Mouse (Mus musculus): ENCODE measurements at regions not wholly inside any gene's neighbourhood (a gene's known extent, or its start where the extent isn't known, plus 50 kb on each side); places are given as distances from the start of the nearest gene placed in this dataset.

- DNase-seq (ENCODE audit: low read depth), result no peak
These were observed 402.1 kb upstream of the Tmpo start for GRCm38 (mm10) chr10:91583204-91583603.

DNA sequence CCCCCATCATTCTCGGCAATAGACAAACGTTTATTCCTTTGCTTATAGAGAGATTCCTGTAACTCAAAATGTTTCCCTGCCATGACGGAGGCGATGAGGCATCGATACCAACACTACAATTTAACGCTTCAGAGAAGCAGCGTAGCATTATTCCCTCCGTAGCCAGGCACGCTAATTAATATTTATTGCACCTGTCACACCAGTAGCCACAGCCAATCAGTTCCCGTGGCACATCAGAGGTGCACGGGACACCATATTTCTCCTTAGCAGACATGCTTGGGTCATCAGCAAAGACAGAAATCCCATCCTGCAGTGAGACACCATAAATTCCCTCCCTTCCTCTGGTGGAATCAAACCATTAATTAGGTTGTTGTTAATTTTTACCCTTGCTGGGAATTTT lies 399.8 kb upstream of the Tmpo start:
- no peak for DNase-seq (ENCODE audit: low read depth)

- DNase-seq (ENCODE audit: low read depth), result no peak
These were observed 394.4 kb upstream of the Tmpo start for GRCm38 (mm10) chr10:91575323-91576064.

DNA sequence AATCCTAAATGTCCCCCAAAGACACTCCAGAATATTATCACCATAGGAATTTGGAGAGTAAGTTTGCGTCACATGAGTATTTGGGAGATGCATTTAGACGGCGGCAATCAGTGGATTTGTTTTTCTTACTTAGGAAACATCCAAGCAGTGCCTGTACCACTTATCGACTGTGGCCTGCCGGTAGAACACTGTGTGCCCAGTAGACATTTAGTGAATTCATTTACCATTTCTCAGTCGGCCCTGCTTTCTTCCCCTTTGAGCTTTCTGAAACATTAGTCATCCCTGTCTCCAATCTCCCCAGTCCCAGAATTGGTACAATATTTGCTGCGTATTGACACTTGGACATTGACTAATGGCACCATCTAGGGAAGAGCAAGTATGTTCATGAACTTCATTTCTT lies 391.7 kb upstream of the Tmpo start:
- no peak for DNase-seq (ENCODE audit: low read depth)

DNA sequence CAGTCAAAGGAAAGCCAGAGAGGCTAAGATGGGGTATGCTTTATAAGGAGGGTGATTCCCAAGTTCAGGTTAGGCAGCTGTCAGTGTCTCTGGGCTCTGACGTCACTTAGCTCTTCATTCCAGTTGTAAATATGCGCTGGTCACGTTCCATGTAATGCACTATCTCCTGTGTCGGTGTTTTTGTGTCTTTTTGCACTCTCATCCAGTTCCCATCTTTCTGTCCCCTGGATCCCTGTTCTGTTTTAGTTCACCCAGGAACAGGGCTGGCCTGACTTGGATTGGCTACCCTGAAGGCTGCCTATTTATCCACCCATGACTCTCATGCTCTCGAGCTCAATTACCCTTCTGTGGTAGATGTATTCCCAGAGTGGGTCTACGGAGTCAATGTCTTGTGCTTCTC lies 387.9 kb upstream of the Tmpo start:
- DNase-seq (ENCODE audit: low read depth), result no peak

- DNase-seq (ENCODE audit: low read depth), result no peak
These were observed 385.1 kb upstream of the Tmpo start for GRCm38 (mm10) chr10:91566116-91566774.

GRCm38 (mm10) chr10:91559307-91559706 lies 378.2 kb upstream of the Tmpo start:
- no peak for DNase-seq (ENCODE audit: low read depth)

DNA sequence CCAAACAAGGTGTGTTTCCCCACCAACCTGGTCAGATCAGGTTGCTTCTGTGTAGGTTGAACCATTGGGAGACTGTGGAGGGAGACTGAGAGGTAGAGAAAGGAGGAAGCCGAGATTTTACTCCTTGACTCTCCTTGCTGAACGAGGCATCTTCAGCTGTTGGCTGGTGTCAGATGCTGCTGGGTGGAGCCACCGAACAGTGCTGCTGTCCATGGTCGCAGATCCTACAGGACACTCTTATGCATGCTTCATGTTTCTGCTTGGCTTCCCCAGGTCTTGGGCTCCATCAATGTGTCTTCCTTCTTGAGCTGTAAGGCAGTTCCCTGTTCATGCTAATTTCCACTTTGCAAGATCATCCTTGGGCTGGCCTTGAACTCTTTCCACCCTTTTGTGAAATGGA lies 367.0 kb upstream of the Tmpo start:
- no peak for DNase-seq (ENCODE audit: low read depth)

- peak; percentile 56 for DNase-seq (ENCODE audit: low read depth)
These were observed 365.0 kb upstream of the Tmpo start for GRCm38 (mm10) chr10:91546140-91546539.

DNA sequence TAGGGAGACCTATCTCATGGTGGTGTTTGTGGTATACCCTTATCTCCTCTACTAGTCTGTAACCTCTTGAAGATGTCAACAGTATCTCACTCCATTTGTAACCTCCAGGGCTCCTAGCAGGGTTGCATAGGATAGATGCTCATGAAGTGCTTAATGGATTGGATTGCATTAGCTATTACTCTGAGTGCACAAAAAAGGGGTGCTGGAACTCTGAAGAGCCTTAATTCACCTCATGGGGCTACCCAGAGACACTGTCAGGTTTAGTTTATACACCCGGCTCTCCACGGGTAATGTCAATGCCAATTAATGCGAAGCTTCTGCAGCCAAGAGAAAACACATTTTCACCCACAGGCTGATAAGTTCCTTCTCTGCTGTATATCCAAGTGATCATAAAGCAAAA lies 364.3 kb upstream of the Tmpo start:
- no peak for DNase-seq (ENCODE audit: low read depth)

DNA sequence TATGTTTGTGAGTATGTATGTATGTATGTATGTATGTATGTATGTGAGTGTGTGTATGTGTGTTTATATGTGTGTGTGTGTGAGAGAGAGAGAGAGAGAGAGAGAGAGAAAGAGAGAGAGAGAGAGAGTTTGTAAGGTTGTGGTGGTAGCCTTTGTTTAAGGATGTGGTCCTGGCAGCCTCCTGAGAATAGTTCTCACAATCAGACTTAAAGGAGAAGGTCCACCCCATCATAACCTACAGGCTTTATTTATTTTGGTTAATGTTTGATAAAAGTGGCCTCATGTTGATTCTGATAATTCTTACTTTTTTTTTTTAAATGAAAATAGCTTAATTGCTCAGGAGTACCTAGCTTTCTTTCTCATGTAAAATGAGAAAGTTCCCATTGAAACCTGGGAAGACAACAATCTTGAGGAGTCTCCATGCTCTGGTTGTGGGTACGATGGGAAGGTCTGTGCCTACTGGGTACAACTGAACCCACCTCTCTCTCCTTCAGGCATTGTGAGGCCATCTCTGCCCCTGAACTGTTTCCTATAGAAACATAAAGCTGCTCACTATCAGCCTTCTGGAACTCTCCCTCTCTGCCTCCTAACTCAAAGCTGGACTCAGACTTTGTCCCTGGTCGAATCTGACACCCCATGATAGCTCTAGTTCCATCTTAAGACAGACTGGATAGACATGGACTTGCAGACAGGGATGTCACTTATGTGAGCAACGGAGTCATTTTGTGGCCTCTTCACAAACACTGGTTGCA lies 362.2 kb upstream of the Tmpo start:
- DNase-seq (ENCODE audit: low read depth), result no peak

GRCm38 (mm10) chr10:91542201-91542604 lies 361.1 kb upstream of the Tmpo start:
- no peak for DNase-seq (ENCODE audit: low read depth)

- no peak for DNase-seq (ENCODE audit: low read depth)
These were observed 356.1 kb upstream of the Tmpo start for GRCm38 (mm10) chr10:91537241-91537640.

DNA sequence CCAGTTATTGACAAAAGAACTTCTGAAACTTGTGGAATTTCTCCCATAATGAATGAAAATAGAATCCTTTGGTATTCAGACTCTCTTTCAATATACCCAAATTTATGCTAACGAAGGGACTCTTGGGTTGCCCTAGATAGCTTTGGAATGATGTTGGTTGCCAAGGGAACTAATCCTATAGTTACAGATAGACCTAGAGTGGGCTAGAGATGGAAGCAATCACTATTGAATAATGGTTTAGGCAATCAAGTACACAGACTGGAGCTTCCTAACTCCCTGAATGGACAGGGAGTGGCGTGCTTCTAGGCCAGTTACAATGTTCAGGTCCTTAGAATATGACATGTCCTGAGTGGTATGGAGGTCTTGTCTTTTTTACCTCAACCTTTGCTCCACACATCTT lies 354.3 kb upstream of the Tmpo start:
- DNase-seq (ENCODE audit: low read depth), result no peak

GRCm38 (mm10) chr10:91528305-91528704 lies 347.2 kb upstream of the Tmpo start:
- peak; percentile 26 for DNase-seq (ENCODE audit: low read depth)

- no peak for DNase-seq (ENCODE audit: low read depth)
These were observed 340.1 kb upstream of the Tmpo start for GRCm38 (mm10) chr10:91521168-91521567.

DNA sequence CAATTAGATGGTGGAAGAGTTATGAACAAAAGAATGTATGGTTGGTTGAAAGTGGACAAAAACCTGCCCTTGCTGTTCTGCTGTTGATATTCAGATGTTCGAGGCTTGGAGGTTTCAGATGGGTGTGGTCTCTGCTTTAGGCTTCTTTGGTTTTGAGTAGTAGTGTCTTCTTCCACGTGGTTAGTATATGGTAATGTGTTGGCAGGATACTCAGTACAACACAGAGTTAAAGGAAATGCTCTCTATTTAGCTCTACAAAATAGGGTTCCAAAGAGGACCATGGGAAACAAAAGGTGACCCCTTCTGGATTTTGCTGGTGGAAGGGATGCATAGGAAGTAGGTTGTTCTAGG lies 333.9 kb upstream of the Tmpo start:
- no peak for DNase-seq (ENCODE audit: low read depth)

- DNase-seq (ENCODE audit: low read depth), result no peak
These were observed 333.3 kb upstream of the Tmpo start for GRCm38 (mm10) chr10:91514163-91515020.

DNA sequence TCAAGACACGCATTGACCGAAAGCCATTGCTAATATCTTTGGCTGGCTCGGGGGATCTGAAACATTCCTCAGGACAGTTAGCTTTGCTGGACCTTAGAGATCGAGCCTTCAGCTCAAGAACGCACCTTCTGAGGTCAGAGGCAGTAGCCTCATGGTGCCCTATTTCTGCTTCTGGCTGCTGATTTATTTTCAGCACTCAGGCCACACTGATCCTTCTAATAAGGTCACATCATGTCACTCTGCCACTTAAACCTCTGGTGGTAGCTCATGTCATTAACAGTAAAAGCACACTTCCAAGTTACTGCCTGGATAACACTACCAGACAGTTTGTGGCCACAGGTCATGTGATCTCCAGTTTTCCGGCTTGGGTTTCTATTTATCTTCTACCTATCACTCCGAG lies 325.9 kb upstream of the Tmpo start:
- DNase-seq (ENCODE audit: low read depth), result no peak

- no peak for DNase-seq (ENCODE audit: low read depth)
These were observed 323.8 kb upstream of the Tmpo start for GRCm38 (mm10) chr10:91504891-91505290.

- DNase-seq (ENCODE audit: low read depth), result no peak
These were observed 317.4 kb upstream of the Tmpo start for GRCm38 (mm10) chr10:91498543-91498942.

DNA sequence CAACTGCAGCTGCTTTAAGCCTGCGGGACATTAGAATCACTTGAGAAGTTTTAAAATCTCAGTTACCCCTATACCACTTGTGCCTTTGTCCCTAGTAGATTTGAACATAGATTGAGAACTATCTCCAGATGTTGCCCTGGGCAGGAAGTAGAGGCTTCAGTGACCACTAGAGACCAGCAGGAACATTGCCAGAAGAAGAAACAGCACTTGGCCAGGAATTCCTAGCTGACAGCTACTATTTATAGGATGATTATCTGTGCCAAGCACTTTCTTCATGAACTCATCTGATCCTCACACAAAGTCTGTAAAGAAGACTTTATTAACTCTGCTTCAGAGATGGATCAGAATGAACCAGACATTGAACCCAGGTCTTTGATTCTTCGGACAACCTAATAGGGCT lies 283.6 kb upstream of the Tmpo start:
- no peak for DNase-seq (ENCODE audit: low read depth)
